In genomic region chr7:67445203-67446041, GRCm38 (mm10) we compare ENCODE assay signal across 8 mouse cellular contexts.
DNase-seq lines count a peak whose midpoint lies in the region; ATAC-seq and TF ChIP-seq lines count a peak whose summit lies in the region.

No protein-coding gene starts in this region.

- peaks cover 49% of the 10 kb centered on the region for H3K4me1 ChIP-seq in heart, embryonic 10.5 days

- intact Hi-C loops in heart, postnatal 14 days (cut with DNase I), result loop anchor here (5.0 kb wide), 1 partner anchor 73 kb away; the partner anchor contains the start of gene Mef2a

- no peaks in the 10 kb centered on the region for H3K79me2 ChIP-seq in myocyte (ENCODE audit: control insufficient read depth, insufficient read depth)

- no peak overlapping the region for H3ac ChIP-seq in myocyte (ENCODE audit: control insufficient read depth, insufficient read length)

- H3K4me2 ChIP-seq in myocyte (ENCODE audit: low read depth), result peak overlapping the region; percentile 63

- H3K4me3 ChIP-seq in heart, embryonic 10.5 days, result 0 out of 2 replicates have a peak overlapping the region, but pooled peaks have one; percentile 8
- no peak overlapping the region for H3K4me3 ChIP-seq in myocyte

- no peak for TF ChIP-seq POLR2A in myocyte (IDR thresholded peaks at IDR 0.05; ENCODE audit: insufficient read length, low read depth)

- H3K27ac ChIP-seq in heart, embryonic 10.5 days, result peak overlapping the region; percentile 85

- 23% methylated on average over 12 of the region's 12 CpGs for WGBS in heart, embryonic 10.5 days

- no peaks in the 10 kb centered on the region for H3K9me3 ChIP-seq in heart, embryonic 10.5 days

- ATAC-seq in CD4-positive, CD25-positive, alpha-beta regulatory T cell, adult 4 months, result peak; percentile 31

- no peaks in the 10 kb centered on the region for H3K27me3 ChIP-seq in heart, embryonic 10.5 days (ENCODE audit: insufficient read depth, poor library complexity, severe bottlenecking)
- H3K27me3 ChIP-seq in myocyte (ENCODE audit: control insufficient read depth, insufficient read depth, insufficient read length), result no peaks in the 10 kb centered on the region

- H3K36me3 ChIP-seq in heart, embryonic 10.5 days, result no peaks in the 10 kb centered on the region
- H3K36me3 ChIP-seq in myocyte (ENCODE audit: control insufficient read depth, insufficient read depth), result no peaks in the 10 kb centered on the region

- DNase-seq in heart, embryonic 10.5 days (ENCODE audit: low spot score), result no peak
- DNase-seq in heart, postnatal 14 days, result no peak
- DNase-seq in frontal cortex, postnatal 36 days (ENCODE audit: low spot score in 2 of 2), result peak; percentile 51 to 58
- DNase-seq in layer of hippocampus, postnatal 36 days, result peak; percentile 36 to 63
- no peak for DNase-seq in cerebellum, postnatal 4 days (ENCODE audit: low spot score in 2 of 2)
- no peak for DNase-seq in lung, postnatal 25 days (ENCODE audit: low spot score)

TF ChIP-seq in myocyte, 11 proteins besides CTCF, POLR2A, EP300 and RAD21:
- TF ChIP-seq TCF12 (IDR thresholded peaks at IDR 0.05; ENCODE audit: insufficient read depth, poor library complexity, severe bottlenecking) (peak; percentile 9), REST (IDR thresholded peaks at IDR 0.05; ENCODE audit: insufficient read depth, insufficient read length) (no peak), E2F4 (IDR thresholded peaks at IDR 0.05; ENCODE audit: insufficient read depth) (no peak), USF1 (IDR thresholded peaks at IDR 0.05; ENCODE audit: low read depth) (no peak), TCF3 (IDR thresholded peaks at IDR 0.05; ENCODE audit: insufficient read length, low read depth) (no peak), MYOD1 (IDR thresholded peaks at IDR 0.05; ENCODE audit: control insufficient read depth in 1 of 3, insufficient read length in 2 of 3, low read depth in 2 of 3) (peak in 1 of 3 experiments; percentile 25), MAX (IDR thresholded peaks at IDR 0.05; ENCODE audit: low read depth) (no peak), SRF (IDR thresholded peaks at IDR 0.05; ENCODE audit: control insufficient read depth, insufficient read length, low read depth) (no peak), POLR2AphosphoS2 (IDR thresholded peaks at IDR 0.05; ENCODE audit: insufficient read length, low read depth) (no peak), MYOG (IDR thresholded peaks at IDR 0.05; ENCODE audit: control insufficient read depth in 1 of 3, insufficient read depth in 1 of 3, insufficient read length in 2 of 3, low read depth in 2 of 3) (peak in 1 of 3 experiments; percentile 85), CEBPB (IDR thresholded peaks at IDR 0.05; ENCODE audit: insufficient read depth, poor library complexity, severe bottlenecking) (no peak)

Comparison
In these comparisons a context has a peak if more than half of its experiments do, and no peak if none do; other contexts are left out.
1. DNase-seq: peak in frontal cortex, postnatal 36 days (2 of 2) and layer of hippocampus, postnatal 36 days (2 of 2); none in heart, embryonic 10.5 days (single experiment), heart, postnatal 14 days (0 of 2), cerebellum, postnatal 4 days (0 of 2) and lung, postnatal 25 days (single experiment).